Mouse (Mus musculus) ES-E14 (cell line): ENCODE data around the gene Tmem52b. TPM values are rescaled to one million over a fixed set of nuclear protein-coding genes. Genes with fewer than 3 reads are reported as not detected.

Experiments used
- DNase-seq: peaks from one replicate; pipeline ENCODE4 v3.0.0-alpha.2; 2013; ENCODE audit warnings: low read depth, low spot score
- H3K27ac ChIP-seq: 2 replicates; pipeline ENCODE4 v1.5.1; 2012; ENCODE audit warnings: low read depth, mild to moderate bottlenecking, low read length, moderate library complexity, mixed read lengths; ENCODE audit not compliant: poor library complexity, insufficient read depth, severe bottlenecking
- H3K36me3 ChIP-seq: 2 replicates; pipeline ENCODE4 v1.6.1; 2012; ENCODE audit warnings: mild to moderate bottlenecking, low read length, moderate library complexity, mixed read lengths; ENCODE audit not compliant: control insufficient read depth, poor library complexity, insufficient read depth, severe bottlenecking
- H3K4me1 ChIP-seq, 2 experiments: fragments of 150-350 bp in 1 of 2; sonication (generic) in 1 of 2; 2 replicates each; pipeline ENCODE4 v1.6.1; 2012; ENCODE audit warnings: low read length in 2 of 2, mild to moderate bottlenecking in 1 of 2, mixed read lengths in 1 of 2; ENCODE audit not compliant: control insufficient read depth in 2 of 2, insufficient read depth in 2 of 2, poor library complexity in 1 of 2
- H3K4me3 ChIP-seq, 2 experiments: fragments of 150-350 bp in 1 of 2; sonication (generic) in 1 of 2; 2 replicates each; pipeline ENCODE4 v1.5.1; 2012; ENCODE audit warnings: low read length in 2 of 2, low read depth in 1 of 2, mild to moderate bottlenecking in 1 of 2, mixed read lengths in 1 of 2; ENCODE audit not compliant: insufficient read depth in 1 of 2, poor library complexity in 1 of 2, severe bottlenecking in 1 of 2
- H3K9ac ChIP-seq: 2 replicates; pipeline ENCODE4 v1.6.1; 2012; ENCODE audit warnings: low read depth, mild to moderate bottlenecking, low read length, mixed read lengths; ENCODE audit not compliant: poor library complexity, insufficient read depth, severe bottlenecking
- H3K9me3 ChIP-seq: fragments of 150-350 bp; sonication (generic); 2 replicates; pipeline ENCODE4 v1.6.1; 2012; ENCODE audit warnings: low read depth, mild to moderate bottlenecking, low read length; ENCODE audit not compliant: control insufficient read depth, insufficient read depth
- CHD2 ChIP-seq: IDR thresholded peaks from 2 replicates; pipeline ENCODE4 v1.6.1; 2014; ENCODE audit warnings: mild to moderate bottlenecking, low read depth, low read length, inconsistent platforms
- HCFC1 ChIP-seq: IDR thresholded peaks from 2 replicates; pipeline ENCODE4 v1.6.1; 2012; ENCODE audit warnings: low read length, inconsistent platforms, borderline replicate concordance; ENCODE audit not compliant: insufficient read depth
- MAFK ChIP-seq: IDR thresholded peaks from 2 replicates; pipeline ENCODE4 v1.6.1; 2014; ENCODE audit warnings: mild to moderate bottlenecking, low read depth, low read length, inconsistent platforms; ENCODE audit not compliant: insufficient read depth
- ZC3H11A ChIP-seq: IDR thresholded peaks from 2 replicates; pipeline ENCODE4 v1.6.1; 2012; ENCODE audit warnings: low read depth, mild to moderate bottlenecking, inconsistent platforms, low read length, borderline replicate concordance
- ZNF384 ChIP-seq: IDR thresholded peaks from 2 replicates; pipeline ENCODE4 v1.6.1; 2012; ENCODE audit warnings: low read depth, low read length, inconsistent platforms
- in situ Hi-C, 2 experiments: fragments of 600-800 bp; cut with MboI; formaldehyde crosslinking; loops; one replicate each; pipeline ENCODE4 v1.15.1; 2025; ENCODE audit warnings: low sequenced_read_pairs in 2 of 2, inconsistent platforms in 1 of 2; ENCODE audit not compliant: unreplicated experiment in 2 of 2
- total RNA-seq: library from RNA; depleted of rRNA; stranded (reverse); fragments of 300-350 nt; gene quantifications from 2 replicates; pipeline ENCODE4 v1.2.3, GENCODE M21; 2012; rRNA removed

The Tmem52b gene
- total RNA-seq, 1 experiment: not detected

GRCm38 (mm10) chr6:129559641-129560027, 47.3 kb downstream of the Tmem52b start:
- no peaks in the 10 kb centered on the region for H3K9me3 ChIP-seq
- in situ Hi-C loops: no loop called here
- H3K27ac ChIP-seq: no peak overlapping the region
- no peak overlapping the region for H3K9ac ChIP-seq
- no peaks in the 10 kb centered on the region for H3K4me1 ChIP-seq
- TF ChIP-seq CHD2: no peak
- H3K4me3 ChIP-seq: no peak overlapping the region
- no peak for DNase-seq
- H3K36me3 ChIP-seq: no peaks in the 10 kb centered on the region

DNA sequence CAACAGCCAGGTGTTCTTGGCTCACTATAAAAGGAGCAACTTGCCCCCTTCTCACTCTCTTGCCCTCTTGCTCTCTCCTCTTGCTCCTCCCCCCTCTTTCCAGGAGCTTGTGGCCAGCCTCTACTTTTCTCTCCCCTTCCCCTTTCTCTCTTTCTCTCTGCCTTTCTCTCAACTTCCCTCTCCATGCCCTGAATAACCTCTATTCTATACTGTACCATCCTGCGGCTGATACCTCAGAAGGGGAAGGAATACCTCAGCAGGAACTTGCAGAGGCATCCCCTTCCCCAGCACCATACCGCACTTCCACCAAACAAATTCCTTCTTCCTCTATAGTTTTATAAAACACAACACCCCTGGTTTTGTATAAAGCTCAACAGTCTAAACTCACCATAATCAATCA, 52.9 kb downstream of the Tmem52b start:
- H3K4me1 ChIP-seq: no peaks in the 10 kb centered on the region
- DNase-seq: no peak
- H3K9ac ChIP-seq: no peak overlapping the region
- H3K9me3 ChIP-seq: no peaks in the 10 kb centered on the region
- H3K4me3 ChIP-seq: no peak overlapping the region
- no peak overlapping the region for H3K27ac ChIP-seq
- TF ChIP-seq HCFC1 (no peak), MAFK (no peak), ZC3H11A (no peak), ZNF384 (no peak), CHD2 (no peak)
- in situ Hi-C loops: no loop called here
- H3K36me3 ChIP-seq: no peaks in the 10 kb centered on the region

Other genes starting within 250 kb of the Tmem52b start
- 0.49 TPM in 1 of 2 replicates, not detected in the other for gene Cd69, start 237.1 kb upstream of the Tmem52b start, total RNA-seq
- gene 4922502D21Rik, start 180.8 kb upstream of the Tmem52b start, total RNA-seq: not detected in 2 replicates
- not detected in 2 replicates for gene Clec12a, start 169.9 kb upstream of the Tmem52b start, total RNA-seq
- gene Clec12b, start 126.7 kb upstream of the Tmem52b start, total RNA-seq: not detected in 2 replicates
- not detected in 2 replicates for gene Clec1b, start 115.3 kb upstream of the Tmem52b start, total RNA-seq
- not detected in 2 replicates for gene Clec9a, start 103.7 kb upstream of the Tmem52b start, total RNA-seq
- not detected in 2 replicates for gene Clec1a, start 60.6 kb upstream of the Tmem52b start, total RNA-seq
- 0.45 TPM in 1 of 2 replicates, not detected in the other for gene Olr1, start 5.4 kb upstream of the Tmem52b start, total RNA-seq
- 14.7 and 25.6 TPM in 2 replicates for gene Gabarapl1, start 20.6 kb downstream of the Tmem52b start, total RNA-seq
- not detected in 2 replicates for gene Klre1, start 65.3 kb downstream of the Tmem52b start, total RNA-seq
- gene Klrd1, start 79.2 kb downstream of the Tmem52b start, total RNA-seq: not detected in 2 replicates
- not detected in 2 replicates for gene Klrk1, start 111.3 kb downstream of the Tmem52b start, total RNA-seq
- gene Klrc3, start 130.8 kb downstream of the Tmem52b start, total RNA-seq: not detected in 2 replicates
- gene Klrc2, start 148.1 kb downstream of the Tmem52b start, total RNA-seq: not detected in 2 replicates
- gene Klrc1, start 166.4 kb downstream of the Tmem52b start, total RNA-seq: not detected in 2 replicates
- not detected in 2 replicates for gene Klri1, start 204.6 kb downstream of the Tmem52b start, total RNA-seq
- not detected in 2 replicates for gene Klri2, start 227.9 kb downstream of the Tmem52b start, total RNA-seq